Mouse (Mus musculus) embryonic facial prominence, embryonic 10.5 days (tissue): ENCODE measurements around the gene Znhit3. TPM values are rescaled to one million over a fixed set of nuclear protein-coding genes. Genes with fewer than 3 reads are reported as not detected.

Experiments
- DNase-seq: peaks from one replicate; pipeline ENCODE4 v3.0.0-alpha.2; 2017; ENCODE audit warnings: low spot score
- H3K27ac ChIP-seq: fragments of 300-500 bp; sonication (generic); replicated peaks from 2 replicates; pipeline ENCODE4 v1.5.1; 2016; ENCODE audit warnings: mild to moderate bottlenecking
- H3K27me3 ChIP-seq: fragments of 300-500 bp; sonication (generic); replicated peaks from 2 replicates; pipeline ENCODE4 v1.6.1; 2016; ENCODE audit warnings: low read depth, mild to moderate bottlenecking; ENCODE audit not compliant: poor library complexity, severe bottlenecking
- H3K36me3 ChIP-seq: fragments of 300-500 bp; sonication (generic); replicated peaks from 2 replicates; pipeline ENCODE4 v1.6.1; 2016; ENCODE audit warnings: mild to moderate bottlenecking, moderate library complexity
- H3K4me1 ChIP-seq: fragments of 300-500 bp; sonication (generic); 2 replicates; pipeline ENCODE4 v1.6.1; 2016
- H3K4me3 ChIP-seq: fragments of 300-500 bp; sonication (generic); 2 replicates; pipeline ENCODE4 v1.5.1; 2016; ENCODE audit warnings: mild to moderate bottlenecking, moderate library complexity
- H3K9me3 ChIP-seq: fragments of 300-500 bp; sonication (generic); 2 replicates; pipeline ENCODE4 v1.6.1; 2016; ENCODE audit warnings: mild to moderate bottlenecking
- WGBS: fragments of 180-500 bp; shearing (Covaris S2); methylation state at CpG from one replicate; pipeline ENCODE4 v1.1.7; 2016; 5-methylcytosine and 5-hydroxymethylcytosine counted together
- polyA plus RNA-seq: library from polyadenylated mRNA; unstranded; fragments of >200 nt; fragmentation: Nextera tagmentation; extraction: Ambion mirVana; gene quantifications from 2 replicates; pipeline ENCODE4 v1.2.1, GENCODE M21; 2016

Gene Znhit3
- 89.1 and 96.8 TPM in 2 replicates for polyA plus RNA-seq

DNA sequence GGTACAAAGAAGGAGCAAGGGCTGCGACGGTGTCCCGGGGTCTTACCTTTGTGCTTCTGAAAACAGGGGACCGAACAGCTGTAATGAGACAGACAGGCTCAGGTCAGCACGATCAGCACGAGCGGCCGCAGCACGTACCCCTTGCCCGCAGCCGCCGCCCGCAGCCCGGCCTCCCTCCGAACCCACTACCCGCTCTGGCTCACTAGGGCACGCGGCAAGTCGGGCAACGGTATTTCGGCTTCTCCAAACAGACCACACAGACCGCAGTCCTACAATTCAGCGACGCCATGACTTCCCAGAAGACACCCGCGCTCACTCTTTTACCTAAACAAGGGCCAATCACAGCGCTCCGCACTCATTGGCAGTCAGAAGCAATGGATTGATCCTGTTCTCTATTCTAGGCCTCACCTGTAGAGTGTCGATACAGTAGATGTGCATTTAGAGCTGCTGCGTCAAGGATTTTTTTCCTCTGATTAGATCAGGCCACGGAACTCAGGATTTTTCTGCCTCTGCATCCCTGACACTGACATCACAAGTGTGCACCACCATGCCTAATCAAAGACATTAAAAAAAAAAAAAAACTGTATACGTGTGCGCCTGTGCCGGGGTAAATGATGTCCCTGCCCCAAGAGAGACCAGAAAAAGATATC is at the start of gene Znhit3:
Gene Znhit3 (minus strand): TSS at position 314 of the 650 bp plus-strand sequence.
- Histone ChIP-seq H3K27me3 (no peaks in the 10 kb centered on the region), H3K4me3 (peak within 1 kb of the TSS; percentile 97), H3K27ac (peak within 1 kb of the TSS; percentile 86), H3K9me3 (no peaks in the 10 kb centered on the region), H3K36me3 (peaks cover 35% of the 10 kb centered on the region), H3K4me1 (peaks cover 27% of the 10 kb centered on the region)
- WGBS, result 3% methylated on average over 34 of the region's 34 CpGs
- peak; percentile 84 for DNase-seq

DNA sequence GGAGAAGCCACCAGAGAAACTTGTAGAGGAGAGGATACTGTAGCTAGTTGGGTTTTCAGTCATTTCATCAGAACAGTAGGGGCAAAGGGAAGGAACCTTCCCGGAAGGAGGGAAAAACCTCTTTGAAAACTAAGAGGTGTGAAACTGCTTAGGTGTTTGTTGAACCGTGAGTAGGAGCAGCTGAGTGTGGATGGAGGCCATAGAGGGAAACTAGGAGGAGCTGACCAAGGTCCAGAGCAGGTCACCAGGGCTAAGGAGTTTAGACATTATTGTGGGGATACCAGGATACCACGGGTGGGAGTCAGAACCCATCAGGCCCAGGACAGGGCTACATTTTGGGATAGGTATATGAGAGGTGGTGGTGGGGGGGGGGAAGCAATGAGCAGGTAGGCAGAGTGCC is 47.4 kb upstream of the Znhit3 start:
- Histone ChIP-seq H3K27ac (no peak overlapping the region), H3K9me3 (no peaks in the 10 kb centered on the region), H3K27me3 (peaks cover 17% of the 10 kb centered on the region), H3K36me3 (no peaks in the 10 kb centered on the region), H3K4me1 (peaks cover 41% of the 10 kb centered on the region), H3K4me3 (no peak overlapping the region)
- 85% methylated on average over 3 of the region's 3 CpGs for WGBS
- DNase-seq, result no peak

DNA sequence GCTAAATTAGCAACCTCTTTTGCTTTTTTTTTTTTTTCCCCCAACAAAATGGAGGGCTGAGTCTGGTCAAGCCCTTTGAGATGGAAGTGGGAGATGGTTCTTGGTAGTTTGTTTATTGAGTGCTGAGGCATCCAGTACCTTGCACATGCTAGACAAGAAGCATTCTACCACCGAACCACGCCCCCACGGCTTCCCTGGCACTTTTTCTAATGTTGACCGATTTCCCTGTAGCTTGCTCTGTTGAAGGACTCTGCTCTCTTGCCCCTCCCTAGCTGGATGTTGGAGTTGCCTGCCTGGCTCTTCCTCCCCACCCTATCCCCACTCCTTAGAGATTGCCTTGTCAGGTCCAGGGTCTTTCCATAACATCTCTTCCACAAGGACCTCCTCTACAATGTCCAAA is 46.4 kb upstream of the Znhit3 start:
- no peak for DNase-seq
- no peaks in the 10 kb centered on the region for H3K36me3 ChIP-seq
- no peaks in the 10 kb centered on the region for H3K9me3 ChIP-seq
- no peak overlapping the region for H3K27ac ChIP-seq
- no peak overlapping the region for H3K4me3 ChIP-seq
- peaks cover 27% of the 10 kb centered on the region for H3K27me3 ChIP-seq
- peaks cover 41% of the 10 kb centered on the region for H3K4me1 ChIP-seq
- WGBS, result 89% methylated on average over 4 of the region's 4 CpGs

DNA sequence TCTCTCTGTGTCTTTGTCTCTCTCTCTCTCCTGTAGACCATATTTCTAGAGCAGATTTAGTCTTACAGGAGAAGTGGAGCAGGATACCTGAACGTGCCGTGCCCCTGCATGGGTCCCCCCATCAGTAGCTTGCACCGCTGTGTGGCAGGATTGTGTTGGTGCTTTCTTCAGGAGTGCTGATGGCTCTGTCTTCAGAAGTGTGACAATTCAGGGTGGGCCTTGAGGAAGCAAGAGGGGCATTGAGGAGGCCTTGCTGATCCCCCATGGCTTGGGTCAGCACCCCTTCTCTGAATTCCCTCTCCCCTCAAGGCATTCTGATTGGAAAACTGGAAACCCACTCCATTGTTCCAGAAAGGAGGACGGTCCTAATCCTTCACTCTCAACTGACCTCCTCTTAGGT is 45.4 kb upstream of the Znhit3 start:
- H3K4me1 ChIP-seq, result peaks cover 35% of the 10 kb centered on the region
- H3K27me3 ChIP-seq, result peaks cover 37% of the 10 kb centered on the region
- WGBS, result 85% methylated on average over 4 of the region's 4 CpGs
- H3K9me3 ChIP-seq, result no peaks in the 10 kb centered on the region
- no peak overlapping the region for H3K27ac ChIP-seq
- no peaks in the 10 kb centered on the region for H3K36me3 ChIP-seq
- no peak overlapping the region for H3K4me3 ChIP-seq
- no peak for DNase-seq

DNA sequence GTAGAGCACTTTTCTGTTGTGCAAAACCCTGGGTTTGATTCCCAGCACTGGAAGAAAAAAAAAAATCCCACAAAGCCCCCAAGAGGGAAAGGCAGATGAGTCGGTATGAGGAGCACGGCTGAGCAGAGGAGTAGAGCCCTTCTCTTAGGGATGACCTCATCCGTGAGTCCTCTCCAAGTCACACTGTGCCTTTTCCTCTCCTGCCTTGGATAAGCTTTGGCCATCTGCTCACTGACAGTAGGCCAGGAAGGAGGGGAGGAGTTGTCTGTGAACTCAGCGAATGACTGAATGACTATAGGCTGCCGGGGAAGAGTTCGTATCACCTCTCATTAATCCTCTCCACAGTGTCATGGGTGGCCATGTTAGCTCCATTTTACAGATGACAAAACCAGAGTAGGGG is 44.6 kb upstream of the Znhit3 start:
- Histone ChIP-seq H3K4me1 (peaks cover 39% of the 10 kb centered on the region), H3K27me3 (peaks cover 45% of the 10 kb centered on the region), H3K36me3 (no peaks in the 10 kb centered on the region), H3K9me3 (no peaks in the 10 kb centered on the region), H3K27ac (no peak overlapping the region), H3K4me3 (no peak overlapping the region)
- 72% methylated on average over 6 of the region's 6 CpGs for WGBS
- DNase-seq, result no peak

DNA sequence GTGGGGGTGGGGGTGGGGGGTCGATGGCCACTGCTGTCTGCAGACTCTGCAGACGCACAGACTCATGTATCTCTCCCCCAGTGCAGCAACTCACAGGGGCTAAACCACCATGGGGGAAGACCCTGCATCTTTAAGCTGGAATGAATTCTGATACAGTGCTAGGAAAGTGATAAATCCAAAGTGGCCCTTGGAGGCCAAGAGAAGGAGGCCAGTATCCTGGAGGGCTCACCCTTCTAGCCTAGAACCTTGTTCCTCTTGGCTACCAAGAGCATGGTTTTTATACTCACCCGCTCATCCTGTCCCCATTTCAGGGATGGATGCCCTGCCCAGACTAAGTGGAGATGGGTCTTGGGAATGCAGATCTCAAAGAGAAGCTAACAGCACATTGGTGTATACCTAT is 44.1 kb upstream of the Znhit3 start:
- H3K36me3 ChIP-seq, result no peaks in the 10 kb centered on the region
- H3K27ac ChIP-seq, result peak overlapping the region; percentile 71
- H3K4me3 ChIP-seq, result peak overlapping the region; percentile 24; the same call in 1 of the 2 replicates
- H3K27me3 ChIP-seq, result peaks cover 46% of the 10 kb centered on the region
- no peaks in the 10 kb centered on the region for H3K9me3 ChIP-seq
- peaks cover 39% of the 10 kb centered on the region for H3K4me1 ChIP-seq
- 31% methylated on average over 3 of the region's 3 CpGs for WGBS
- no peak for DNase-seq

DNA sequence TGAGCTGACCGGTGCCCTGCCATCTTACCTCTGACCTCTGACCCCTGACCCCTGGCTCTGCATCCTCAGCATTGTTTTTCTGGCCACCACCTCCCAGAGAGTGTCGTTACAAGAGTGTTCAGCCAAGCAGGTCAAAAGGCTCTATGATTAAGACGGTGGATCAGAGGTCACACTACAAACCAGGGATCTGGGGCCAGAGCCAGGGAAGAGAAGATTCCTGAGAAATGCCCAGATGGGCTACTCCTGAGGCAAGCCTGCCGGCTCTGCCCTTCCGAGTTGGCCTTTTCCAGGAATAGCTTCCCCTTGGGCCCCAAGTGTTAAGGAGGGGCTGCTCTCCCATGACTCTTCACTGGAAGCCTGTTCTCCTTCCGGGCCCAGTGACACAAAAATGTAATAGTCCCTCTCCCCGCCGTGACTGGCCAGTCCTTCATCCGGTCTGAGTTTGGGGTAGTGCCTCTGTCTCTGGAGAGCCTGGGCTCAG is 43.6 kb upstream of the Znhit3 start:
- Histone ChIP-seq H3K4me3 (peak overlapping the region; percentile 24; the same call in 1 of the 2 replicates), H3K27ac (peak overlapping the region; percentile 71), H3K27me3 (peaks cover 49% of the 10 kb centered on the region), H3K9me3 (no peaks in the 10 kb centered on the region), H3K4me1 (peaks cover 39% of the 10 kb centered on the region), H3K36me3 (no peaks in the 10 kb centered on the region)
- WGBS, result 2% methylated on average over 9 of the region's 9 CpGs
- peak; percentile 42 for DNase-seq

DNA sequence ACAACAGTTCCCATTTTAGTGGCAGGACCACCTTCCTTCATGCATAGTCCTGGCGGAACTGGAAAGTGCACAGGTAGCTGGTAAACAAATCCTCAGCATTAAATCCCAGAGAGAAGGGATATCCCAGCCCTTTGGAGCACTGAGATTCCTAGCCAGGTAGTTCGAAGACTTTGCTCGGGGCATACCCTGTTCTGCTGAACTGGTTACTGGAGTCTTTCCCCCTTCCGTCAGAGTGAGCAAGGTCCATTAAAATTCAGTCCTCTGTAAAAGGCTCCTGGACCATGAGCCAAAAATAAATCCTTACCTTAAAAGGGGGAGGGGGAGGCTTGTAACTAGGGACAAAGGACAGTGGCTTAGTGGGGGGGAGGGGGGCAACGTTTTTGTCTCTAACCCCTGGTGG is 43.0 kb upstream of the Znhit3 start:
- H3K27me3 ChIP-seq, result peaks cover 49% of the 10 kb centered on the region
- H3K36me3 ChIP-seq, result no peaks in the 10 kb centered on the region
- H3K4me3 ChIP-seq, result no peak overlapping the region
- H3K4me1 ChIP-seq, result peaks cover 39% of the 10 kb centered on the region
- 16% methylated on average over 5 of the region's 5 CpGs for WGBS
- no peak overlapping the region; the same call in 1 of the 2 replicates for H3K27ac ChIP-seq
- peak; percentile 24 for DNase-seq
- no peaks in the 10 kb centered on the region for H3K9me3 ChIP-seq

DNA sequence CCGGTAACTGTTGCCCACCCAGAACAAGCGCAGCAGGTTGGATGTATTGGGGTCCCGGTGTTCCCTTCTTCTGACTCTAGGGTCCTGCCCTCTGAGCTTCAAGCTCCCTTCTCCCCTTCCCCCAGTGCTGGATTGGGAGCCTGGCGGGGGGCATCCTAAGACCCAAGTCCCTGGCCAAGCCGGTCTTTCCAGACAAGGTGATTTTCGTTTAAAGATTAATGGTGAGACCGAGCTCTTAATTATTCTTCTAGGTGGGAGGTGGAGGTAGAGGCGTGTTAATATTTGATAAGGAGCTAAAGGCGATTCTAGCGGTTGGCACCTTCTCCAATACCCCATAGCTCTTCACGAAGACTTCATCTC is 42.1 kb upstream of the Znhit3 start:
- H3K27ac ChIP-seq, result no peak overlapping the region
- peak overlapping the region; percentile 49 for H3K4me3 ChIP-seq
- peaks cover 49% of the 10 kb centered on the region for H3K27me3 ChIP-seq
- no peaks in the 10 kb centered on the region for H3K9me3 ChIP-seq
- peak; percentile 30 for DNase-seq
- H3K4me1 ChIP-seq, result peaks cover 39% of the 10 kb centered on the region
- no peaks in the 10 kb centered on the region for H3K36me3 ChIP-seq
- WGBS, result 2% methylated on average over 11 of the region's 11 CpGs

DNA sequence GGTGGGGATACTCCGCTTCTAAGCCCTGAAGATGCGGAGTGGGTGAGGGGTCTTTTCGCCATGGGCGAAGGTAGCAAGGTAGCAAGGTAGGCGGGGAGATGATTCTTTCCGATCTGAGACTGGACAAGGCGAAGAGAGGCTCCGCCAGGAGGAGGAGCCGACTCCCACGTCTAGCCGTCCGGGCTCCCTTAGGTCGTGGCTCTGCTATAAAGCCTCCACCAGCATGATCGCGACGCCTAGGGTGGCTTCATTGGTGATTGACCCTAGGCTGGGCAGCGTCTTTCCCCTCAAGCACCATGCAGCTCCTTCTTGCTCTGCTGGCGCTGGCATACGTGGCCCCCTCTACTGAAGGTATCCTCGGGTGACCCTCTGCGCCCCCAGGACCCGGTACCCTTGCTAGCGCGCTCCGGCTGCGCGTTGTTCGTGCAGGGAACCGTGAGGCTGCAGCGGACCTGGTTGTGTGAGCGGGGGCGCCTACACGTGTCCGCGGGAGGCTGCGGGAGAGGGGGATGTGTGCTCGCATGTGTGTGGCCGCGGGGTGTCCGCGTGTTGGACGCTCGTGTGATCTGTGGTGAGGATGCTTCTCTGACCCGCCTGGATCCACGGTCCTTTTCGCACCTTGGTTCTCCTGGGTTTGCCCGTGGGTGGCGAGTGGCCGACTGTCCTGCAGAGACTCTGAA is 41.6 kb upstream of the Znhit3 start, which contains the start of gene Car4:
Gene Car4 (plus strand): TSS at position 196 of the 680 bp plus-strand sequence.
- Histone ChIP-seq H3K36me3 (no peaks in the 10 kb centered on the region), H3K27me3 (peaks cover 49% of the 10 kb centered on the region), H3K9me3 (no peaks in the 10 kb centered on the region), H3K4me1 (peaks cover 39% of the 10 kb centered on the region), H3K4me3 (peak within 1 kb of the TSS; percentile 49), H3K27ac (no peak within 1 kb of the TSS)
- WGBS, result under 1% methylated on average over 49 of the region's 49 CpGs
- peak; percentile 37 for DNase-seq

DNA sequence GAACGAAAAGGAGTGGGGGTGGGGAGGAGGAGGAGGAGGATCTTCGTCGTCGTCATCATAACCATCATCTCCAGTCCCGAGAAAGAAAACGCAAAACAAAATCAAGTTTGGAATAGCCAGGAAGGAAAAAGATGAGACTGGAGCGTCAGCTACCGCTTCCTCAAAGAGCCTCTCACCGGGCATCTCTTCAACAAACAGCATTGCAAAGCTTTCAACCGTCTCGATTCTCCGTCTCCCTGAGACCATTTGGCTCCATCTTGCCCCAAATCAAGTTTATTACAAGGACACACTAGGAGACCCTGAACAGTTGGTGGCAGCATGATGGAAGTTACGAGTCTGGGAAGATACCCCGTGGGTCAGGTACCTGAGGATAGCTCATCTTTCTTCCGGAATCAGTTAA is 41.0 kb upstream of the Znhit3 start:
- 9% methylated on average over 15 of the region's 15 CpGs for WGBS

DNA sequence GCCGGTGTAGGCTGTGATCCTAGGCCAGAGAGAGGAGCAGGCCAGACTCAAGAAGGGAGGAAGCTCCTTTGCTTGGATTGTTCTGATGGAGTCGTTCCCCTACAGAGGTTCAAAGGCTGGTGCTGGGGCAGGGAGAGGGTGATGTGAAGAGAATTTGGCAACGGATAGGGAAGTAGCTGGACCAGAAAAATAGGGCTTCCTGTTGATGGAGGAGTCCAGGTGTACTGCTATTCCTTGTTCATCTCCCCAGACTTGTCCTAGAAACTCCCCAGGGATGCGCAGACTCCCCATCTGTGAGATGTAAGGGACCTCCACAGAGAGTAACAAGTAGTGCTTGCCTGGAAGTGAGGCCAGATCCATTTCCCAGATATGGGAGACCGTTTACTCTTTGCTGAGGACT is 40.2 kb upstream of the Znhit3 start:
- no peak overlapping the region for H3K4me3 ChIP-seq
- H3K27me3 ChIP-seq, result peaks cover 49% of the 10 kb centered on the region
- no peaks in the 10 kb centered on the region for H3K9me3 ChIP-seq
- H3K27ac ChIP-seq, result no peak overlapping the region
- H3K4me1 ChIP-seq, result peaks cover 39% of the 10 kb centered on the region
- DNase-seq, result no peak
- H3K36me3 ChIP-seq, result no peaks in the 10 kb centered on the region
- WGBS, result 32% methylated on average over 5 of the region's 5 CpGs

More for the DNA sequence above, 41.0 kb upstream of the Znhit3 start:
- no peak for DNase-seq
- H3K36me3 ChIP-seq, result no peaks in the 10 kb centered on the region
- H3K27ac ChIP-seq, result no peak overlapping the region
- H3K4me3 ChIP-seq, result peak overlapping the region; percentile 49
- no peaks in the 10 kb centered on the region for H3K9me3 ChIP-seq
- H3K4me1 ChIP-seq, result peaks cover 39% of the 10 kb centered on the region
- H3K27me3 ChIP-seq, result peaks cover 49% of the 10 kb centered on the region

DNA sequence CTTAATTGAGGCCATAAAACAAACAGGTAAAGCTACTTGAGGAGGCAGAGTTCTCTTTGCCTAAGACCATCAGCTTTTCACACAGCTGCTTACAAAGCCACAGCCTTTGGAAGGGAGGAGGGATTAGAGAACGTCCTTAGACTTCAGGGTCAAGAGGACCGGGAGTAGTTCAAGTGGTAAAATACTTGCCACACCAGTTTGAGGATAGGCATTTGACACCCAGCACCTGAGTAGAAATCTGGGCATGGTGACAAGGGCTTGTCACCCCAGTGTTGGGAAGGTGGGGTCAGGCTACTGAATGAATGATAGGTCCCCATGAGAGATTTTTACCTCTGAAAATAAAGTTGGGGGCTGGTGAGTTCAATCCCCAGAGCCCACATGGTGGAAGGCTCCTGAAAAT is 36.4 kb upstream of the Znhit3 start:
- Histone ChIP-seq H3K27me3 (peaks cover 23% of the 10 kb centered on the region), H3K4me1 (peaks cover 11% of the 10 kb centered on the region), H3K36me3 (no peaks in the 10 kb centered on the region), H3K27ac (no peak overlapping the region), H3K9me3 (no peaks in the 10 kb centered on the region), H3K4me3 (no peak overlapping the region)
- no peak for DNase-seq
- WGBS, result 46% methylated on average over 2 of the region's 2 CpGs
